Mouse (Mus musculus) adipocyte (in vitro differentiated cells): ENCODE measurements at regions not wholly inside any gene's neighbourhood (a gene's known extent, or its start where the extent isn't known, plus 50 kb on each side); places are given as distances from the start of the nearest gene placed in this dataset.
A peak's percentile ranks its signal among the peaks of the same experiment; 100 is the strongest.

ENCODE experiments used
- DNase-seq: peaks from one replicate; pipeline ENCODE4 v3.0.0-alpha.2; 2016; ENCODE audit warnings: low spot score

DNA sequence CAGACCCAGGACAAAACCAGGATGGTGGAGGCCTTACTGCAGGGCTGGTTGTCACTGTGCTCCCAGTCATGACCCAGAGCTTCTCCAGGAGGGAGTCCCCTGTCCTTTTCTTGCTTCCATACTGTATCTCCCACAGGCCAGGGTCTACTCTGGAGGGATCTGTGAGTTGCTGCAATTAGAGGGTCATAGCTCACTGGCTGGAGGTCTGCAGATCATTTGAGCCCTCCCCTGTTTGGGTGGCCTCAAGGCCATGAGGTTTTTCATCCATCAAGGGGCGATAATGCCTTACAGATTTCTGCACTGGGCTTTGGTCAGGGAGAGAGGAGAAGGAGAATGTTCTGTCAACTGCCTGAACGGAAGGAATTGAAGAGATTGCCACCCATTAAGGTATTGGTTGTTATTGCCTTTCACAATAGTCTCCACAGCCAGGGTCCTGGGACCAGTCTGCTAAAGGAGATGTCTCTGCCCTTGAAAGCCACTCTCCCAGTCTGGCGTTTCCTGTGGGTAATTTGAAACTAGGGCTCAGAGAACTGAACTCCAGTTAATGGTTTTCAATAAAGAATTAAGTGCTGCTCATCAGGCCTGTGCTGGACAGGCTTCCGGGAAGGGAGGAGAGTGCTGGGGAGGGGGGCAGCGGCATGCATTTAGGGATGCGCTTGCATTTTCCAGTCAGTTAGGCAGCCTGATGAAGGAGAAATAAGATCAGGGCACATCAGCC lies 147.4 kb downstream of the Dmrta2 start:
- no peak for DNase-seq

DNA sequence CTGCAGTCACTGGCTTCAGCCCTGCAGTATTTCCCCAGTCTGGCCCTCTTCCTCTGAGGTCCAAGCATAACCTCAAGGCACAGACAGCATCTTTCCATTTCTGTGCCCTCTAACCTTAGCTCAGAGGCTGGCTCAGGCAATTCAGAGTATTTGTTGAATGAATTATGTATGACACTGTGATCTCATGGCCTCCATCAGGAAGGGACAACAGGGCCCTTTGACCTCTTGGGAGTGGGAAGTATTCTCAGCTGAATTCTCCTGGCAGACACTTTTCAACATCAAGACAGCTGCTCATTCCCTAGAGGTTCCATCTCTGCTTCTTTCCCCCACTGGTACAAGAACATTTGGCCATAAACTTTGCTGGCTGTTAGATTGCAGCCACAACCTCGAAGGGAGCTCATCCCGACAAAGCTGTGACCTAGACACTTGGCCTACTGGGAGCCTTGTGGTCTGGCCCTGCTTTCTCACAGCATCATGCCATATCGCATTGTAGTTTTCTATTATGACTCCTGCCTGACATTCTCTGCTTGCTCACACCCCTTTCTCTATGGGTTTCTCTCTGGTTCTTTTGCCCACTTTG lies 150.2 kb downstream of the Dmrta2 start:
- no peak for DNase-seq

DNA sequence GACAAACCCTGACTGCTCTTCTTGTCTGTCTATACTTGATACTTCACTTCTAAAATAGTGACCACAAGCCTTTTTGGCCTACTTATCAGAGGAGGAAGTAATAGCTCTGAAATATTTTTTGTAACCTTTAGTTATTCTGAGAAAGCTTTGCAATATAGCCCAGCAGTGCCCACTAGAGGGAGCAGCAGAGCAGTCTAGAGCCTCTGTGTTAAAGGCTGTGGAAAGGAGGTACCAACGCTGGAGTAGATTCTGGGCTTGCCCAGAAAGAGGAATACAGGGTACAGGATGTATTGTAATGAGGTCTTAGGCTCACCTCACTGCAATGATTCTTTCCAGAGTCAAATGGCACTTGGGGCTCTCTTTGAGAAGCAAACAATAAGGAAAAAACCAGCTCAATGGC lies 151.1 kb downstream of the Dmrta2 start:
- DNase-seq = peak; percentile 43

DNA sequence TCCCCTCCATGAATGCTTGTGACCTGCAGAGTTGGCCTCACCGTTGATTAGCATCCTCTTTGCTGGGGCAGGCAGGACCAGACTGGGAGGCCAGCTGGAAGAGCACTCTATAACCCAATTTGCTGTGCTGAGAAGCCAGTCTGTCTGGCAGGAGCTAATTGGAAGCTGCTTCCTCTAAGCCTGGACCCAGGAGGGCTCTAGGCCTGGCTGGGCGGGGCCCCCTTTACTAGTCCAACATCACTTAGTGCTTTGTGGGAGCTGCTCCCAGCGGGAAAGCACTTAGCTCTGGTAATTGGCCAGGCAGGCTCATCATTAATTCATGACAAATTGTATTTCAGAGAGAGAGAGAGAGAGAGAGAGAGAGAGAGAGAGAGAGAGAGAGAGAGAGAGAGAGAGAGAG lies 151.7 kb downstream of the Dmrta2 start:
- no peak for DNase-seq

DNA sequence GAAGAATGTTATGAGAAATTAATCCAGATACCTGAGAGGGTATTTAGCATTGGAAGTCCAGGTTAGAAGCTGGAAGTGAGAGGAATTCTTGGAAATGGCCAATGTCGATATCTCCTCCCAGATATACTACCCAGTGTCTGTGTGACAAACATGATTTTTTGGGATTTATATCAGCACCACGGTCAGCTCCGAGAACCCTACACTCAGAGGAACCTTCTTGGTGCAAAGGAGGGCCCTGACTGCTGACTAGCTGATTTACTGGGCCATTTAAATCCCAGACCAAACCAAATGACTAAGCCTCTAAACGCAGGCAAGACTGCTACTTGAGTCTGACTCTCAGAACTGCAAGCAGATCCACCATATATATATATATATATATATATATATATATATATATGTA lies 154.2 kb downstream of the Dmrta2 start:
- DNase-seq = no peak

DNA sequence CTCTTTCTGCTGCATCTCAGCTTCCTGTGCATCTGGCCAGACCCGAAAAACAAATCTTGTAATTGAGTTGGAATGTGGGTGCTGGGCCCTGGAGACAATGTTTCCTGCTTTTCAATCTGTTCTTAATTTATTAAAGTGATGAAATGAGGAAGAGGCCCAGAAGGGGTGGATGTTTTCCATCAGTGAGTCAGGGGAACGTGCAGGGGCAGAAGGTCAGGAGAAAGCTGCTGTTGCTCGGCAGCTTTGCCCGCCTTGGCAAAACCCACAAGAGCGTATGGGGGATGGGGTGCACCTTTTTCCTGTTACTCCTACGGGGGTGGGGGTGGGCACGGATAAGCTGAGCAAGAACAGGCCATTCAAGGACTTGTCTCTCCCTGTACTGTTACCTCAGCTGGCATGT lies 156.2 kb downstream of the Dmrta2 start:
- DNase-seq = peak; percentile 2

DNA sequence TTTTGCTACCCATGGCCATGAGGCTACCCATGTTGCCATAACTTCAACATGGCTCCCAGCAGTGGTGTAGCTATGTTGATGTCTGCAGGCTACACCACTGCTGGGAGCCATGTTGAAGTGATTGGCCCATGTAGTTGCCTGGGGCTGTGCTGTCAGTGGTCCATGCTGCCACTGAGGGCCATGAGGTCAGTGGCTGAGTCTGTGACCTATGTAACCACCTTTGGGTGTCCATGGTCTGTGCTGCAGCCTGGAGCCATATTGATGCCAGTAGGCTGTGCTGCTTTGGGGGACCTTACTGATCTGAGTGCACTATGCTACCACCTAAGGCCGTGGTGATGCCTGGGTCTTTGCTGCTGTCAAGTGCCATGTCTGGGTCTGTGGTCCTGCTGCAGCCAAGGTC lies 167.4 kb downstream of the Dmrta2 start:
- DNase-seq = no peak

DNA sequence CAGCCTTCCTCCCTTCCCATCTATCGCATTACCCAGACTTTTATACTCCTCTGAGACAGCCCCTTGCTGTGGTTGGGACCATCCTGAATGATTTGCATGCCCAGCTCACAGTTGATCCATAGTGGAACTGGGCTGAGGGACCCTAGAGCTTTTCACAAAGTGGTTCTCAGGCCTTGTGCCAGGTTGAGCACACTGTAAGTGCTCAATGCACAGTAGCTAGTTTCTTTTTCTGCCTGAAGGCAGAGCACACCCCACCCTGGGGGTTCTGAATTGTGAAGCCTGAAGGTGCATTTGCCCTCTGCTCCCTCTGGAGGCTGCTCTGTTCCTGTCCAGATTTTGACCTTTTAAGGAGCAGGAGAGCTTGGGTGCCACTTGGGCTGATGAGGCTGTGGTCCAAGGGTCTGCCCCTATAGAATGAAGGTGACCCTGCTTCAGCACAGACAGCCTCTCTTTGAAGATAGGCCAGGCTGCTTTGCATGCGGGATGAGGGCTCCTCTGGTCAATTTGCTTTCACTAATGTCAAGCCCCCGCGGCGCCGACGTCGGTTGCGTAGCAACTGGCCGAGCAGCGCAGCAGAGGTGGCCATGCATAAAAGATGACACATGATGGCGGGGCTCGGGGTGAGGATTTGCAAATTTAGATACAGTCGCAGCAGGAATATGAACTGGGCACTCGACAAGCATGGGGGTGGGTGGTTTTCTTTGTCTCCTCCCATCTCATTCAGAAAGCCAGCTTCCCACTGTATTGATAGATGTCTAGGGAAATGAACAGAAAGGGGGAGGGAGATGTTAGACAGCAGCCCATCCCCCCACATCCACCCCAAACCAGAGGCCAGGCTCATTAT lies 174.5 kb downstream of the Dmrta2 start:
- no peak for DNase-seq
